Mouse (Mus musculus) limb, embryonic 11.5 days (tissue): ENCODE results near the gene Rybp. TPM values are rescaled to one million over a fixed set of nuclear protein-coding genes. Genes with fewer than 3 reads are reported as not detected.
A peak's percentile ranks its signal among the peaks of the same experiment; 100 is the strongest.

Source experiments
- ATAC-seq: fragments of 200-750 bp; cut with Nextera tagmentation; 2 replicates; pipeline ENCODE4 v1.8.0; 2017; ENCODE audit warnings: low read depth; ENCODE audit not compliant: insufficient number of reproducible peaks, low FRiP score, low TSS enrichment
- DNase-seq: peaks from one replicate; pipeline ENCODE4 v3.0.0-alpha.2; 2015; ENCODE audit warnings: low spot score
- H3K27ac ChIP-seq: fragments of 300-500 bp; sonication (generic); replicated peaks from 2 replicates; pipeline ENCODE4 v1.5.1; 2014; ENCODE audit warnings: low read depth, mild to moderate bottlenecking, low read length
- H3K27me3 ChIP-seq: fragments of 300-500 bp; sonication (generic); 2 replicates; pipeline ENCODE4 v1.6.1; 2014; ENCODE audit warnings: mild to moderate bottlenecking, low read length, mixed read lengths; ENCODE audit not compliant: control insufficient read depth, insufficient read depth
- H3K36me3 ChIP-seq: fragments of 300-500 bp; sonication (generic); 2 replicates; pipeline ENCODE4 v1.6.1; 2014; ENCODE audit warnings: mild to moderate bottlenecking, low read length, moderate library complexity, mixed read lengths; ENCODE audit not compliant: control insufficient read depth, insufficient read depth
- H3K4me1 ChIP-seq: fragments of 300-500 bp; sonication (generic); 2 replicates; pipeline ENCODE4 v1.6.1; 2014; ENCODE audit warnings: low read length, mixed read lengths; ENCODE audit not compliant: control insufficient read depth, insufficient read depth
- H3K4me2 ChIP-seq: fragments of 300-500 bp; sonication (generic); 2 replicates; pipeline ENCODE4 v1.6.1; 2014; ENCODE audit warnings: low read depth, mild to moderate bottlenecking, moderate library complexity; ENCODE audit not compliant: severe bottlenecking
- H3K4me3 ChIP-seq: fragments of 300-500 bp; sonication (generic); 2 replicates; pipeline ENCODE4 v1.5.1; 2014; ENCODE audit warnings: low read depth, low read length
- H3K9ac ChIP-seq: fragments of 300-500 bp; sonication (generic); 2 replicates; pipeline ENCODE4 v1.6.1; 2014; ENCODE audit warnings: mild to moderate bottlenecking, low read length
- H3K9me3 ChIP-seq: fragments of 300-500 bp; sonication (generic); 2 replicates; pipeline ENCODE4 v1.6.1; 2016; ENCODE audit warnings: low read length; ENCODE audit not compliant: control insufficient read depth
- WGBS: fragments of 180-500 bp; shearing (Covaris S2); extraction: QIAGEN DNeasy Blood & Tissue Kit; methylation state at CpG from one replicate; pipeline ENCODE4 v1.1.7; 2014; 5-methylcytosine and 5-hydroxymethylcytosine counted together
- polyA plus RNA-seq: library from polyadenylated mRNA; unstranded; fragments of >200 nt; fragmentation: Nextera tagmentation; extraction: Ambion mirVana; gene quantifications from 2 replicates; pipeline ENCODE4 v1.2.1, GENCODE M21; 2014

Gene Rybp
- polyA plus RNA-seq = 16.0 TPM in 2 replicates

GRCm38 (mm10) chr6:100287334-100288015 is at the start of gene Rybp:
Gene Rybp, minus strand, starts transcription at chr6:100287485.
- peak within 1 kb of the TSS; percentile 92 for H3K4me2 ChIP-seq
- WGBS = 0% methylated on average over 24 of the region's 112 CpGs
- DNase-seq = peak; percentile 96

GRCm38 (mm10) chr6:100336591-100337148 is 49.4 kb upstream of the Rybp start:
- peaks cover 3% of the 10 kb centered on the region; the same call in 1 of the 2 replicates for H3K27me3 ChIP-seq
- H3K9ac ChIP-seq = 0 out of 2 replicates have a peak overlapping the region, but pooled peaks have one; percentile 12
- H3K9me3 ChIP-seq = no peaks in the 10 kb centered on the region
- DNase-seq = peak; percentile 67
- H3K4me2 ChIP-seq = peak overlapping the region; percentile 37
- no peaks in the 10 kb centered on the region for H3K36me3 ChIP-seq
- H3K4me1 ChIP-seq = peaks cover 17% of the 10 kb centered on the region
- 3% methylated on average over 14 of the region's 14 CpGs for WGBS
- 0 out of 2 replicates have a peak overlapping the region, but pooled peaks have one; percentile 39 for H3K27ac ChIP-seq
- peak; percentile 61; the same call in 1 of the 2 replicates for ATAC-seq
- H3K4me3 ChIP-seq = no peak overlapping the region

More at GRCm38 (mm10) chr6:100287334-100288015, at the start of gene Rybp:
- H3K36me3 ChIP-seq = no peaks in the 10 kb centered on the region
- peak; percentile 94 for ATAC-seq
- H3K9me3 ChIP-seq = no peaks in the 10 kb centered on the region
- H3K27me3 ChIP-seq = 0 out of 2 replicates have a peak, but pooled peaks cover 6% of the 10 kb centered on the region
- peaks cover 8% of the 10 kb centered on the region; the same call in 1 of the 2 replicates for H3K4me1 ChIP-seq
- H3K9ac ChIP-seq = peak within 1 kb of the TSS; percentile 94
- H3K27ac ChIP-seq = peak within 1 kb of the TSS; percentile 94
- H3K4me3 ChIP-seq = peak within 1 kb of the TSS; percentile 65

GRCm38 (mm10) chr6:100335506-100336144 is 48.3 kb upstream of the Rybp start:
- peak overlapping the region; percentile 24; the same call in 1 of the 2 replicates for H3K9ac ChIP-seq
- peaks cover 3% of the 10 kb centered on the region; the same call in 1 of the 2 replicates for H3K27me3 ChIP-seq
- DNase-seq (peak; percentile 63), ATAC-seq (no peak; the same call in 1 of the 2 replicates)
- H3K27ac ChIP-seq = peak overlapping the region; percentile 75
- H3K4me2 ChIP-seq = peak overlapping the region; percentile 27
- H3K9me3 ChIP-seq = no peaks in the 10 kb centered on the region
- 3% methylated on average over 18 of the region's 18 CpGs for WGBS
- H3K4me3 ChIP-seq = no peak overlapping the region
- no peaks in the 10 kb centered on the region for H3K36me3 ChIP-seq
- H3K4me1 ChIP-seq = peaks cover 17% of the 10 kb centered on the region

GRCm38 (mm10) chr6:100333745-100334144 is 46.5 kb upstream of the Rybp start:
- H3K9me3 ChIP-seq = no peaks in the 10 kb centered on the region
- peaks cover 3% of the 10 kb centered on the region; the same call in 1 of the 2 replicates for H3K27me3 ChIP-seq
- ATAC-seq = no peak
- H3K9ac ChIP-seq = no peak overlapping the region
- no peak overlapping the region for H3K4me3 ChIP-seq
- 84% methylated on average over 7 of the region's 7 CpGs for WGBS
- no peaks in the 10 kb centered on the region for H3K36me3 ChIP-seq
- no peak for DNase-seq
- no peak overlapping the region for H3K27ac ChIP-seq
- peaks cover 17% of the 10 kb centered on the region for H3K4me1 ChIP-seq
- no peak overlapping the region for H3K4me2 ChIP-seq

- 74% methylated on average over 4 of the region's 4 CpGs for WGBS
- Histone ChIP-seq H3K4me3 (no peak overlapping the region), H3K4me2 (no peak overlapping the region), H3K27me3 (peaks cover 3% of the 10 kb centered on the region; the same call in 1 of the 2 replicates), H3K9me3 (no peaks in the 10 kb centered on the region), H3K4me1 (peaks cover 17% of the 10 kb centered on the region), H3K36me3 (no peaks in the 10 kb centered on the region), H3K9ac (no peak overlapping the region), H3K27ac (no peak overlapping the region)
- DNase-seq = no peak
- ATAC-seq = no peak
Observed at GRCm38 (mm10) chr6:100332479-100332878, 45.2 kb upstream of the Rybp start.

GRCm38 (mm10) chr6:100331582-100331981 is 44.3 kb upstream of the Rybp start:
- whole genome bisulfite sequencing = 35% methylated on average over 8 of the region's 8 CpGs
- Histone ChIP-seq H3K9ac (no peak overlapping the region), H3K9me3 (no peaks in the 10 kb centered on the region), H3K4me2 (no peak overlapping the region), H3K4me3 (no peak overlapping the region), H3K27me3 (peaks cover 3% of the 10 kb centered on the region; the same call in 1 of the 2 replicates), H3K27ac (no peak overlapping the region), H3K4me1 (peaks cover 11% of the 10 kb centered on the region), H3K36me3 (no peaks in the 10 kb centered on the region)
- DNase-seq = no peak
- no peak for ATAC-seq

GRCm38 (mm10) chr6:100331055-100331454 is 43.8 kb upstream of the Rybp start:
- Histone ChIP-seq H3K4me1 (peaks cover 7% of the 10 kb centered on the region), H3K4me2 (no peak overlapping the region), H3K9me3 (no peaks in the 10 kb centered on the region), H3K27ac (no peak overlapping the region), H3K27me3 (no peaks in the 10 kb centered on the region), H3K9ac (no peak overlapping the region), H3K4me3 (no peak overlapping the region), H3K36me3 (no peaks in the 10 kb centered on the region)
- DNase-seq (no peak), ATAC-seq (no peak)
- 75% methylated on average over 9 of the region's 9 CpGs for WGBS

GRCm38 (mm10) chr6:100329542-100329941 is 42.3 kb upstream of the Rybp start:
- H3K27me3 ChIP-seq = no peaks in the 10 kb centered on the region
- H3K36me3 ChIP-seq = no peaks in the 10 kb centered on the region
- WGBS = 47% methylated on average over 4 of the region's 4 CpGs
- no peak overlapping the region for H3K4me2 ChIP-seq
- H3K4me1 ChIP-seq = no peaks in the 10 kb centered on the region
- no peak for DNase-seq
- no peak for ATAC-seq
- no peak overlapping the region for H3K9ac ChIP-seq
- H3K27ac ChIP-seq = no peak overlapping the region
- H3K4me3 ChIP-seq = no peak overlapping the region
- no peaks in the 10 kb centered on the region for H3K9me3 ChIP-seq
